Mouse (Mus musculus) limb, embryonic 11.5 days (tissue): ENCODE measurements around the gene Pak2. TPM values are rescaled to one million over a fixed set of nuclear protein-coding genes. Genes with fewer than 3 reads are reported as not detected.

Source experiments
- ATAC-seq: fragments of 200-750 bp; cut with Nextera tagmentation; 2 replicates; pipeline ENCODE4 v1.8.0; 2017; ENCODE audit warnings: low read depth; ENCODE audit not compliant: insufficient number of reproducible peaks, low FRiP score, low TSS enrichment
- DNase-seq: peaks from one replicate; pipeline ENCODE4 v3.0.0-alpha.2; 2015; ENCODE audit warnings: low spot score
- H3K27ac ChIP-seq: fragments of 300-500 bp; sonication (generic); replicated peaks from 2 replicates; pipeline ENCODE4 v1.5.1; 2014; ENCODE audit warnings: low read depth, mild to moderate bottlenecking, low read length
- H3K27me3 ChIP-seq: fragments of 300-500 bp; sonication (generic); 2 replicates; pipeline ENCODE4 v1.6.1; 2014; ENCODE audit warnings: mild to moderate bottlenecking, low read length, mixed read lengths; ENCODE audit not compliant: control insufficient read depth, insufficient read depth
- H3K36me3 ChIP-seq: fragments of 300-500 bp; sonication (generic); 2 replicates; pipeline ENCODE4 v1.6.1; 2014; ENCODE audit warnings: mild to moderate bottlenecking, low read length, moderate library complexity, mixed read lengths; ENCODE audit not compliant: control insufficient read depth, insufficient read depth
- H3K4me1 ChIP-seq: fragments of 300-500 bp; sonication (generic); 2 replicates; pipeline ENCODE4 v1.6.1; 2014; ENCODE audit warnings: low read length, mixed read lengths; ENCODE audit not compliant: control insufficient read depth, insufficient read depth
- H3K4me2 ChIP-seq: fragments of 300-500 bp; sonication (generic); 2 replicates; pipeline ENCODE4 v1.6.1; 2014; ENCODE audit warnings: low read depth, mild to moderate bottlenecking, moderate library complexity; ENCODE audit not compliant: severe bottlenecking
- H3K4me3 ChIP-seq: fragments of 300-500 bp; sonication (generic); 2 replicates; pipeline ENCODE4 v1.5.1; 2014; ENCODE audit warnings: low read depth, low read length
- H3K9ac ChIP-seq: fragments of 300-500 bp; sonication (generic); 2 replicates; pipeline ENCODE4 v1.6.1; 2014; ENCODE audit warnings: mild to moderate bottlenecking, low read length
- H3K9me3 ChIP-seq: fragments of 300-500 bp; sonication (generic); 2 replicates; pipeline ENCODE4 v1.6.1; 2016; ENCODE audit warnings: low read length; ENCODE audit not compliant: control insufficient read depth
- WGBS: fragments of 180-500 bp; shearing (Covaris S2); extraction: QIAGEN DNeasy Blood & Tissue Kit; methylation state at CpG from one replicate; pipeline ENCODE4 v1.1.7; 2014; 5-methylcytosine and 5-hydroxymethylcytosine counted together
- polyA plus RNA-seq: library from polyadenylated mRNA; unstranded; fragments of >200 nt; fragmentation: Nextera tagmentation; extraction: Ambion mirVana; gene quantifications from 2 replicates; pipeline ENCODE4 v1.2.1, GENCODE M21; 2014

The Pak2 gene
- polyA plus RNA-seq, 1 experiment from 2014 or later: 41.1 TPM

- H3K4me2 ChIP-seq: peak within 1 kb of the TSS; percentile 84
- 1% methylated on average over 65 of the region's 66 CpGs for WGBS
- peak within 1 kb of the TSS; percentile 74 for H3K27ac ChIP-seq
- H3K9ac ChIP-seq: peak within 1 kb of the TSS; percentile 91
- peaks cover 14% of the 10 kb centered on the region for H3K4me1 ChIP-seq
- no peaks in the 10 kb centered on the region for H3K27me3 ChIP-seq
- peak; percentile 90 for DNase-seq
- H3K9me3 ChIP-seq: no peaks in the 10 kb centered on the region
- H3K36me3 ChIP-seq: no peaks in the 10 kb centered on the region
- peak; percentile 87 for ATAC-seq
- peak within 1 kb of the TSS; percentile 98 for H3K4me3 ChIP-seq
These were observed 76.3 kb downstream of the Pak2 start, which contains the start of gene Senp5 for GRCm38 (mm10) chr16:32002509-32003477. Gene Senp5, minus strand, starts transcription at chr16:32003287.

- Histone ChIP-seq H3K36me3 (no peaks in the 10 kb centered on the region), H3K27me3 (no peaks in the 10 kb centered on the region), H3K9me3 (no peaks in the 10 kb centered on the region), H3K4me1 (0 out of 2 replicates have a peak, but pooled peaks cover under 1% of the 10 kb centered on the region), H3K4me2 (no peak overlapping the region), H3K4me3 (no peak overlapping the region), H3K9ac (no peak overlapping the region), H3K27ac (no peak overlapping the region)
- DNase-seq: no peak
- ATAC-seq: no peak
- WGBS: 90% methylated on average over 5 of the region's 5 CpGs
These were observed 82.8 kb downstream of the Pak2 start for GRCm38 (mm10) chr16:31996371-31996770.

GRCm38 (mm10) chr16:31993946-31994345 is 85.2 kb downstream of the Pak2 start:
- Histone ChIP-seq H3K9me3 (no peaks in the 10 kb centered on the region), H3K36me3 (no peaks in the 10 kb centered on the region), H3K9ac (no peak overlapping the region), H3K4me3 (no peak overlapping the region), H3K4me1 (no peaks in the 10 kb centered on the region), H3K4me2 (no peak overlapping the region), H3K27me3 (no peaks in the 10 kb centered on the region), H3K27ac (no peak overlapping the region)
- ATAC-seq (no peak), DNase-seq (no peak)

- no peak for ATAC-seq
- Histone ChIP-seq H3K9me3 (no peaks in the 10 kb centered on the region), H3K27ac (no peak overlapping the region), H3K4me3 (no peak overlapping the region), H3K9ac (no peak overlapping the region), H3K4me2 (no peak overlapping the region), H3K4me1 (no peaks in the 10 kb centered on the region), H3K27me3 (no peaks in the 10 kb centered on the region), H3K36me3 (no peaks in the 10 kb centered on the region)
- 95% methylated on average over 4 of the region's 4 CpGs for WGBS
- no peak for DNase-seq
These were observed 85.9 kb downstream of the Pak2 start for GRCm38 (mm10) chr16:31993195-31993594.

- H3K4me3 ChIP-seq: no peak overlapping the region
- H3K4me2 ChIP-seq: no peak overlapping the region
- 53% methylated on average over 1 of the region's 1 CpGs for WGBS
These were observed 87.1 kb downstream of the Pak2 start for GRCm38 (mm10) chr16:31992039-31992438.

GRCm38 (mm10) chr16:31980946-31981345 is 98.2 kb downstream of the Pak2 start:
- H3K9ac ChIP-seq: no peak overlapping the region
- no peaks in the 10 kb centered on the region for H3K9me3 ChIP-seq
- H3K27ac ChIP-seq: no peak overlapping the region
- DNase-seq (no peak), ATAC-seq (no peak)
- no peak overlapping the region for H3K4me3 ChIP-seq
- H3K27me3 ChIP-seq: no peaks in the 10 kb centered on the region
- no peak overlapping the region for H3K4me2 ChIP-seq
- H3K4me1 ChIP-seq: no peaks in the 10 kb centered on the region
- 80% methylated on average over 5 of the region's 5 CpGs for WGBS
- peaks cover 9% of the 10 kb centered on the region; the same call in 1 of the 2 replicates for H3K36me3 ChIP-seq

More at GRCm38 (mm10) chr16:31992039-31992438, 87.1 kb downstream of the Pak2 start:
- DNase-seq: no peak
- H3K36me3 ChIP-seq: peaks cover 2% of the 10 kb centered on the region; the same call in 1 of the 2 replicates
- H3K9me3 ChIP-seq: no peaks in the 10 kb centered on the region
- H3K9ac ChIP-seq: no peak overlapping the region
- H3K4me1 ChIP-seq: no peaks in the 10 kb centered on the region
- ATAC-seq: no peak
- H3K27ac ChIP-seq: no peak overlapping the region
- no peaks in the 10 kb centered on the region for H3K27me3 ChIP-seq

GRCm38 (mm10) chr16:31979501-31979900 is 99.6 kb downstream of the Pak2 start:
- no peak overlapping the region for H3K4me2 ChIP-seq
- no peak overlapping the region for H3K9ac ChIP-seq
- no peak overlapping the region for H3K4me3 ChIP-seq
- 94% methylated on average over 3 of the region's 3 CpGs for WGBS
- H3K27me3 ChIP-seq: no peaks in the 10 kb centered on the region
- ATAC-seq (no peak), DNase-seq (no peak)
- no peak overlapping the region for H3K27ac ChIP-seq
- H3K36me3 ChIP-seq: peaks cover 9% of the 10 kb centered on the region; the same call in 1 of the 2 replicates
- no peaks in the 10 kb centered on the region for H3K9me3 ChIP-seq
- H3K4me1 ChIP-seq: no peaks in the 10 kb centered on the region

GRCm38 (mm10) chr16:31975258-31975657 is 103.9 kb downstream of the Pak2 start:
- H3K27me3 ChIP-seq: no peaks in the 10 kb centered on the region
- H3K36me3 ChIP-seq: peaks cover 17% of the 10 kb centered on the region; the same call in 1 of the 2 replicates
- ATAC-seq (no peak), DNase-seq (no peak)
- H3K27ac ChIP-seq: no peak overlapping the region
- H3K4me3 ChIP-seq: no peak overlapping the region
- H3K4me1 ChIP-seq: no peaks in the 10 kb centered on the region
- H3K4me2 ChIP-seq: no peak overlapping the region
- 88% methylated on average over 4 of the region's 4 CpGs for WGBS
- H3K9ac ChIP-seq: no peak overlapping the region
- H3K9me3 ChIP-seq: no peaks in the 10 kb centered on the region
